Mouse (Mus musculus): Measurements from ENCODE around the gene Mettl24. TPM values are rescaled to one million over a fixed set of nuclear protein-coding genes. Genes with fewer than 3 reads are reported as not detected.

The Mettl24 gene
- total and polyA plus RNA-seq, 3 experiments, result not detected

DNA sequence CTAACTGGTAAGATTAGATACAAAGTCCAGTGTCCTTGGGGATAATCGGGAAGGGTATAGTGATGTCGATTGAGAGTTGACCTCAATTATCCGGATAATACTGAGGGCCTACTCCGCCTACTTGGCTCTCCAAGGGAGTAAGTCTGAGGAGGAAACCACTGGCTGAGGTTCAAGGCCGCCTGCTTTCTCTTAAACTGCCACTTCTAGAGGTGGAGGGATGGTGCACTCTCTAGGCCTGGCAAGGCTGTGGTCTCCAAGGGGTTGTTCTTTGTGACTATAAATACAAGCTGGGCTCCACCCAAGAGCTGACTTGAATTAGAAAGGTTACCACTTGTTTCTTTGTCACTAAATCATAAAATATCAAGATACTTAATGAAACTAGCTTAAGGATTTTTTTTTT, 157.0 kb downstream of the Mettl24 start:
- H3K36me3 ChIP-seq (ENCODE audit: control insufficient read depth in 1 of 2, insufficient read depth in 2 of 2, low read length in 2 of 2), result peaks cover 0 to 4% of the 10 kb centered on the region in 2 experiments; a peak in 2 of 4 replicates
- H3K27me3 ChIP-seq (ENCODE audit: control insufficient read depth in 1 of 2, insufficient read depth in 2 of 2, low read length in 2 of 2), result no peaks in the 10 kb centered on the region
- no peaks in the 10 kb centered on the region for H3K4me1 ChIP-seq (ENCODE audit: control insufficient read depth in 1 of 2, insufficient read depth in 2 of 2, low read length in 2 of 2)
- H3K9ac ChIP-seq (ENCODE audit: control insufficient read depth, low read depth, low read length, poor library complexity, severe bottlenecking), result no peak overlapping the region
- H3K79me2 ChIP-seq (ENCODE audit: control insufficient read depth, insufficient read depth, low read length, poor library complexity), result no peaks in the 10 kb centered on the region
- H3K4me3 ChIP-seq (ENCODE audit: control insufficient read depth in 1 of 2, insufficient read depth in 1 of 2, low read depth in 2 of 2, low read length in 2 of 2), result no peak overlapping the region
- DNase-seq (ENCODE audit: low read depth, low spot score), result no peak
- no peak overlapping the region for H3K27ac ChIP-seq (ENCODE audit: control insufficient read depth, low read depth, low read length)
- no peaks in the 10 kb centered on the region for H3K9me3 ChIP-seq (replicated peaks; ENCODE audit: insufficient read depth, low read length)
- TF ChIP-seq JUND (IDR thresholded peaks at IDR 0.05; ENCODE audit: low read depth, low read length), result no peak
- TF ChIP-seq CHD2 (IDR thresholded peaks at IDR 0.05; ENCODE audit: low read length), result no peak
- no peak for TF ChIP-seq BHLHE40 (IDR thresholded peaks at IDR 0.05; ENCODE audit: borderline replicate concordance, low read depth, low read length)
- no peak for TF ChIP-seq MAZ (IDR thresholded peaks at IDR 0.05; ENCODE audit: low read depth, low read length)

DNA sequence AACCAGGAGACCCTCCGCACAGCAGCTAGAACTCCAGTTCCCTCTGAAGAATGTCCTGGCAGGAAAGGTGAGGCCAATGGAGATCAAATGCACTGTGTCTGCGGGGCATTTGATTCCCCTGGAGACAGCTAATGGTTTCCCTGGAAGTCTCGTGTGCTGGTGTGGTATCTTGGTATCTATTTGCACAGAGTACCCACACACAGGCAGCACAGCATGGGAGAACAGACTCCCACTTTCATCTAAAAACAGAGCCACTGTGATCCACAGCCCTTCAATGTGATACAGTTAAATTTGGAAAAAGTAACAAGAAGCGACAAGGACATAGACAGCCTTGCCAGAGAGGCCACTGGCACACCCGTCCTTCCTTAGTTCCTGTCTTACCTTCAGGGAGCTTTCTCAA, 160.8 kb downstream of the Mettl24 start:
- Histone ChIP-seq H3K27me3 (ENCODE audit: control insufficient read depth in 1 of 2, insufficient read depth in 2 of 2, low read length in 2 of 2) (no peaks in the 10 kb centered on the region), H3K36me3 (ENCODE audit: control insufficient read depth in 1 of 2, insufficient read depth in 2 of 2, low read length in 2 of 2) (peaks cover 0 to 10% of the 10 kb centered on the region in 2 experiments; a peak in 2 of 4 replicates), H3K79me2 (ENCODE audit: control insufficient read depth, insufficient read depth, low read length, poor library complexity) (no peaks in the 10 kb centered on the region), H3K9me3 (replicated peaks; ENCODE audit: insufficient read depth, low read length) (no peaks in the 10 kb centered on the region), H3K9ac (ENCODE audit: control insufficient read depth, low read depth, low read length, poor library complexity, severe bottlenecking) (no peak overlapping the region), H3K4me3 (ENCODE audit: control insufficient read depth in 1 of 2, insufficient read depth in 1 of 2, low read depth in 2 of 2, low read length in 2 of 2) (no peak overlapping the region), H3K27ac (ENCODE audit: control insufficient read depth, low read depth, low read length) (no peak overlapping the region), H3K4me1 (ENCODE audit: control insufficient read depth in 1 of 2, insufficient read depth in 2 of 2, low read length in 2 of 2) (no peaks in the 10 kb centered on the region)
- no peak for DNase-seq (ENCODE audit: low read depth, low spot score)
- TF ChIP-seq TBP (IDR thresholded peaks at IDR 0.05; ENCODE audit: low read depth, low read length) (no peak), MYB (IDR thresholded peaks at IDR 0.05; ENCODE audit: low read depth, low read length) (no peak), ZNF384 (IDR thresholded peaks at IDR 0.05; ENCODE audit: low read depth, low read length) (no peak), ELF1 (IDR thresholded peaks at IDR 0.05; ENCODE audit: low read depth, low read length) (no peak), GATA1 (IDR thresholded peaks at IDR 0.05; ENCODE audit: low read depth, low read length) (no peak), CTCF (IDR thresholded peaks at IDR 0.05 in 2 of 3, conservative IDR thresholded peaks at IDR 0.05 in 1 of 3; ENCODE audit: control insufficient read depth in 1 of 3, insufficient read depth in 1 of 3, low read depth in 2 of 3, low read length in 3 of 3, poor library complexity in 1 of 3, severe bottlenecking in 1 of 3) (no peak), SIN3A (IDR thresholded peaks at IDR 0.05; ENCODE audit: low read length) (no peak), MXI1 (IDR thresholded peaks at IDR 0.05; ENCODE audit: low read depth, low read length) (no peak), TAL1 (IDR thresholded peaks at IDR 0.05; ENCODE audit: low read length) (no peak), RAD21 (IDR thresholded peaks at IDR 0.05; ENCODE audit: low read depth, low read length) (no peak), USF2 (IDR thresholded peaks at IDR 0.05; ENCODE audit: borderline replicate concordance in 1 of 2, insufficient read depth in 1 of 2, low read depth in 1 of 2, low read length in 2 of 2) (no peak), MEF2A (IDR thresholded peaks at IDR 0.05; ENCODE audit: extremely low read depth, insufficient replicate concordance, low read depth, low read length, poor library complexity, severe bottlenecking) (no peak), SMC3 (IDR thresholded peaks at IDR 0.05; ENCODE audit: low read depth, low read length) (no peak), GABPA (IDR thresholded peaks at IDR 0.05; ENCODE audit: low read depth, low read length) (no peak), BHLHE40 (IDR thresholded peaks at IDR 0.05; ENCODE audit: borderline replicate concordance, low read depth, low read length) (no peak), POLR2AphosphoS2 (IDR thresholded peaks at IDR 0.05; ENCODE audit: low read length) (no peak), MAFK (IDR thresholded peaks at IDR 0.05; ENCODE audit: borderline replicate concordance, low read depth, low read length) (no peak), ETS1 (IDR thresholded peaks at IDR 0.05; ENCODE audit: low read depth, low read length) (no peak)

All from MEL (cell line).